Mouse (Mus musculus) myocyte (in vitro differentiated cells): ENCODE results near the gene Serpinb11.

Source experiments
- CEBPB ChIP-seq: IDR thresholded peaks from 2 replicates; pipeline ENCODE4 v1.6.1; 2011; ENCODE audit warnings: mild to moderate bottlenecking, moderate library complexity; ENCODE audit not compliant: poor library complexity, insufficient read depth, severe bottlenecking
- E2F4 ChIP-seq: IDR thresholded peaks from one replicate; pipeline ENCODE4 v1.6.1; 2011; ENCODE audit warnings: mild to moderate bottlenecking, control low read depth, moderate library complexity; ENCODE audit not compliant: insufficient read depth
- MAX ChIP-seq: IDR thresholded peaks from one replicate; pipeline ENCODE4 v1.6.1; 2011; ENCODE audit warnings: low read depth, mild to moderate bottlenecking, control low read depth
- MYOD1 ChIP-seq, 3 experiments: IDR thresholded peaks; one replicate each; pipeline ENCODE4 v1.6.1; 2011; ENCODE audit warnings: control low read depth in 2 of 3, low read depth in 2 of 3, mild to moderate bottlenecking in 2 of 3, moderate library complexity in 1 of 3; ENCODE audit not compliant: insufficient read length in 2 of 3, control insufficient read depth in 1 of 3
- POLR2A ChIP-seq: IDR thresholded peaks from one replicate; pipeline ENCODE4 v1.6.1; 2011; ENCODE audit warnings: low read depth, mild to moderate bottlenecking, control low read depth, moderate library complexity; ENCODE audit not compliant: insufficient read length
- POLR2AphosphoS2 ChIP-seq: IDR thresholded peaks from one replicate; pipeline ENCODE4 v1.6.1; 2011; ENCODE audit warnings: low read depth, control low read depth; ENCODE audit not compliant: insufficient read length
- REST ChIP-seq: IDR thresholded peaks from one replicate; pipeline ENCODE4 v1.6.1; 2011; ENCODE audit warnings: mild to moderate bottlenecking, control low read depth, moderate library complexity; ENCODE audit not compliant: insufficient read depth, insufficient read length
- TCF12 ChIP-seq: IDR thresholded peaks from one replicate; pipeline ENCODE4 v1.6.1; 2011; ENCODE audit warnings: mild to moderate bottlenecking, control low read depth; ENCODE audit not compliant: poor library complexity, insufficient read depth, severe bottlenecking

DNA sequence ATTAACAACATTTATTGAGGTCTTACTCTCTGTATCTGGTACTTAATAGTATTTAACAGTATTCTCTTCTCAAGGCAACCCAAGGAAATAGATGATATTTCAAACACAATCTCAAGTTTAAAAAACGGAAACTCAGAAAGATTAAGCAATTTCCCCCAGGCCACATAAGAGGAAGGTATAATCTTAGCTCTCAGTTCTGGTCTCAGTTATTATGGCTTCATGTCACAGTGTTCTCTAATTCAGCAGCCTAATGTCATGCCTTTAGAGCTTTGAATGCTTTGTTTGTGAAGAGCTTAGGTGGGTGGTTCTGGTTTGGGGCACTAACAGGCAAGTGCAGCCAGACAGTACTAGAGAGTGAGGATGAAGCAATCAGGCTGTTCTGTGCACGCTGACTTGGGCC lies 28.8 kb downstream of the Serpinb11 start:
- TF ChIP-seq POLR2A = no peak
- no peak for TF ChIP-seq REST
- no peak for TF ChIP-seq TCF12
- no peak for TF ChIP-seq E2F4
- no peak for TF ChIP-seq MYOD1 (IDR thresholded peaks at IDR 0.05; ENCODE audit: control insufficient read depth in 1 of 3, insufficient read length in 2 of 3, low read depth in 2 of 3)
- TF ChIP-seq MAX = no peak
- no peak for TF ChIP-seq POLR2AphosphoS2
- TF ChIP-seq CEBPB = no peak
